Mouse (Mus musculus) G1E (cell line): ENCODE measurements around the gene Fhit.

Experiments used
- CTCF ChIP-seq: IDR thresholded peaks from 2 replicates; pipeline ENCODE4 v1.5.1; 2012; ENCODE audit warnings: low read depth, low read length, inconsistent platforms, mixed read lengths
- GATA1 ChIP-seq: IDR thresholded peaks from 2 replicates; pipeline ENCODE4 v1.6.1; 2012; ENCODE audit warnings: borderline replicate concordance, low read length, inconsistent platforms, mixed read lengths

DNA sequence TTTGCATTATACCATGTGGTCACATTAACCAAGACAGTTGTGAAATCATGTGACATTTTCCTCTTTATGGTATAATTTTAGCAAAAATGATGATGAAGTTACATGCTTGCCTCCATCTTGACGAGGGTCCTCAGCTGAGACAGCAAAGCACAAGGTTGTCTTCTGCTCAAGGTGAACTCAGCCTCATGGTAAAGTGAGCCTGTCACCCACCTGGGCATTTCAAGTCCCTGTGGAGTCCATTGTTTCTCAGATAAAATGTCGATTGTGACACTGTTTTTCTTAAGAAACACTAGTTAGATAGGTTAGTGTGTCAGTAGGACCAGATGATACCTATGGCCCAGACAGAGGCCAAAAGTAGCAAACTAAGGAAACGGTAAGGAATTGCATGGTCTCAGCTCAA is 1464.7 kb downstream of the Fhit start:
- no peak for TF ChIP-seq GATA1
- no peak for TF ChIP-seq CTCF
